Mouse (Mus musculus): ENCODE measurements around the gene Ankrd37.

Gene Ankrd37

DNA sequence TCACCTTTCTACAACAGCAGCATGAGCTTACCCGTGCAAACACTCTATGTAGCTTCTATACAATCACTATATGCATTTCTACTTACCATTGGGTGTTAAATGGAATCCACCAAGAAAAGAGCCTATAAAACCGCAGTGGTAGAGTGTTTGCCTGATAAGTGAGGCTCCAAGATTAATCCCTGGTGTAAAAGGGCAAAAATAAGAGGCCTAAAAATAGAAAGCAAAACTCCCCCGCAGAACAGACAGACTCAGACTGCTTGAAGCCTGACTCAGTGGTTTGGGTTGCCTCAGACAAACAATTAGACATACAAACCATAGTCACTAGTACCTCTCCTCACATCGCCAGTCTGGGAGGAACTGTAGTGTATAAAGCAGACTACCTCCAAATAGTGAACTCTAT lies at the start of gene Ankrd37:
TSS of gene Ankrd37 (minus strand) at position 112 of the 400 bp plus-strand sequence.
- DNase-seq (ENCODE audit: low spot score in 2 of 2), result no peak

DNA sequence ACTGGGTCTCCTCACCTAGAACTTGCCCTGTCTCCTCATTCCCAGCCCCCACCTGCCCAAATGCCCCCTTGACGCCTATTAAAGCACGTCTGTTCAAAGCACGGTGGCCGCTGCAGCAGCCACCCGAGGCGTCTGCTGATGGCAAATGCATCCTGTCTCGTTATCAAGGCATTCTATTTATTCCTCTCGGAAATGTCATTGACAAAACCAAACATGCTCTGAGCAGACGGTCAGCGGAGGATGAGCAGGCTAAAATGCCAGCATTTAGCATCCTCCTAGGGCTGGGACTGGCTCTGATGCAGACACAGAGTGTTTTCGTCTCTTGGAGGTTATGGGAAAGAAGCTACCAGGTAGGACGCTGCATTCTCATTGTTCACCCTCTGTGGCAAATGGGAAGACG lies 34.8 kb upstream of the Ankrd37 start:
- no peak for DNase-seq (ENCODE audit: low spot score in 2 of 2)

DNA sequence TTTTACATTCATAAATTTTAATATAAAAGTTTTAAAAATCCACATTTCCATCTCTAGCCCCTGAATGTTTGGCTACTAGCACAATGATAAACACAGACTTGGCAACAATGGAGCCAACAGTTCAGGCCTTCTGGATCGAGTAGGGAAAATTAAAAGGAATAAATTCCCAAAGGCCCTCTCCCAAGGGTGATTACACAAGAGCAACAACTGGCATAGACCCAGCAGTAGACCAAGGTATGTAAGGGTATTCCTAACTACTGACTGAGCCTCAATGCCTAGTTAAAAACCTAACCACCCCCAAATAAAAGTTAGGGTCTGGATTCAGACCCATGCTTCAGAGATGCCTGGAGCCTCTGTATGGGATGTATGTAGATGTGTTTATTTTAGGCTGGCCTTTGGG lies 34.2 kb upstream of the Ankrd37 start:
- no peak for DNase-seq (ENCODE audit: low spot score in 2 of 2)

DNA sequence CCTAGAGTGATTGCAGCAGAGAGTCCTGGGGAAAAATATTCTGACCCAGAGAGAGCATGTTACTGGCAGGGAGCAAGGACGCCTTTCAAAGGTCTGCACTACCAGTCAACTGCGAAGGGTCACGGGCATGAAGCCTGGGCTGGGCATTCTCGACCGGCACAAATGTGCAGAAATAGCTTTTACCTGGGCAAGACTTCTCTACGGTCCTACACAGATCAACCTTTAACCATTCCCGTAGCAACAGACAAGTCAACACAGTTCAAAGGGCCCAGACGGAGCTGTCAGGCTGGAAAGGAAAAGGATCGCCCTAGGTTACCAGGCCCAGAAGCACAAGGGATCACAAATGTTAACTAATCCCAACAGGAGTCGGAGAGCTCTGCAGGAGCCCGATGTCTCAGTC lies 30.7 kb upstream of the Ankrd37 start:
- DNase-seq (ENCODE audit: low spot score in 2 of 2), result no peak

DNA sequence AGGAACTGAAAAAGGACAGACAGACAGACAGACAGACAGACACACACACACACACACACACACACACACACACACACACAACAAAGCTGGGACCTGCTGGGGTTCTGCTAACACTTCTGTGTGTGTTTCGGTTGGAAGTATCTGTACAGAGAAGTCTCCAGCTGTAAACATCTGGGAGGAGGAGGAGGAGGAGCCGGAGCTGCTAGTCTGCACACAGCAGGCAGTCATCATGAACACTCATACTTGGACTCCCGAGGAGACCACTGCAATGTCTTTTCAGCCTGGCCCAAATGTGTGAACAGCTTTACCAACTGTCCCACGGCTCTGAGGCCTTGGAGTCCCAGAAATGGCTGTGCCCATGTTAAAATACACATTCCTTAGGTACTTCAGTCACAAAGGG lies 18.9 kb upstream of the Ankrd37 start:
- DNase-seq (ENCODE audit: low spot score in 2 of 2), result no peak

DNA sequence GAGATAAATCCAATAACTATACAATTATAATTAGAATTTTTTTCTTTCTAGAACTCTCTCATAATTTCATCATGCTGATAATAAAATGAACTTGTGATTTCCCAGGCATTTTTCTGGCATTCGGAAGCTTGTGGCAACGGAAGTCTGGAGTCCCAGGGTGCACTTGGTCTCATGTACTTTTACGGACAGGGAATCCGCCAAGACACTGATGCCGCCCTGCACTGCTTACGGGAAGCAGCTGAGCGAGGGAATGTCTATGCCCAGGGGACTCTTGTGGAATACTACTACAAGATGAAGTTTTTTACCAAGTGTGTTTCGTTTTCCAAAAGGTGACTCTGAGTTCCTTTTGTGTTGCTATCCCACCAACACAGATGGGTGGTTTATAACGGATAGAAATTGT lies 17.3 kb upstream of the Ankrd37 start:
- DNase-seq (ENCODE audit: low spot score in 2 of 2), result no peak

DNA sequence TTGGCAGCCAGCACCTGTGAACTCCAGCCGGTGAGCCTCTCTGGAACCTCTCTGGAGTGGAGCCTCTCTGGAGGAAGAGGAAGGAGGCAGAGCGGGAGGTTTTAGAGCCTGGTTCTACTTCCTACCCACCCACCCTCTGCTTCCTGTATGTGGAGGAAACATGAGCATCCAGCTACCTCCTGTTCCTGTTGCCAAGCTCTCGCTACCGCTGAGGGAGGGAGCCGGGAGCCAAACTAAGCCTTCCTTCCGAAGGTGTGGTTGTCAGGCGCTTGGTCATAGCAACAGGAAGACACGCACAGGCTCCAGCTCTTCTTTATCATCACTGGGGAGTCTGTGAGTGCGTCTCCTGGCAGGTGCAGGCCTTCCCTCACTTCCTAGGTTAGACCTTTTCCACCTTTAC lies 16.7 kb upstream of the Ankrd37 start:
- DNase-seq (ENCODE audit: low spot score in 2 of 2), result no peak

DNA sequence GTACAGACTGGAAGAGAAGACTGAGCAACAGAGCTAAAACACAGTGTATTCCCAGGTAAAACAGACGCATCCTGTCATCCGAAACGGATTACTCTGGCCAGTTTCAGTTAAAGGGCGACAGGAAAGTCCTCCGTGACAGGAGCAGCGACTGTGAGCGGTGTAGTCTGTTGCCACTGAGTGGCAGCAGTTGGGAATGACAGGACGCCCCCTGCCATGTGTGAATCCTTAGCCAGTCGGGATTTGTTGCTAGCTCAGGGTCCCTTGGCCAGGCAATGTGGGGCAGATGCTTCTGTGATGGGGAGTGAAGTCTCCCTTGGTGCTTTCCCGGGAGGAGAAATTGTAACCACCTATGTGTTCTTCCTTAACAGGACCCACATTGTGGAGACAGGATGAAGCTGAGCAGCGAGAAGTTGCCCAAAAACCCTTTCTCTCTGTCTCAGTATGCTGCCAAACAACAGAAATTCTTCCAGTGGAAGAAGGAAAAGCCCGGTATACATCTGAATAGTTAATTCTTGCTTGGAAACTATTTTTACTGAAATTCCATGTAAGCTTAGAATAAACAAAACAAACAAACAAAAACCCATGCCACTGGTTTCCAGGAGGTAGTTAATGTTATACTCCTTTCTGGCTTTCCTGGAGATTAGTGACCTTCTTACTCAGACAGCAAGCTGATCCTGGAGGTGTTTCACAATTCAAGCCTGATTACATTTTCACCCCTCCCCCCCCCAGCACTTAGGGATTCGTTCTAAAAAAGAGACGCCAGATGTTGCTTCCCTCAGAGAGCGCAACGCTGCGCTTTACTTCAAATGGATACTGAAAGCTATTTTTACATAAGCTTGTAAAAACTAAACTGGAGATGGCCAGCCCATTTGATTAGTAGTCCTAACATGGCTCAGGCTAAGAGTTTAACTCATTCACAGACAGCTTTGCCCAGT lies 5.5 kb upstream of the Ankrd37 start:
- DNase-seq (ENCODE audit: low spot score in 2 of 2), result no peak

DNA sequence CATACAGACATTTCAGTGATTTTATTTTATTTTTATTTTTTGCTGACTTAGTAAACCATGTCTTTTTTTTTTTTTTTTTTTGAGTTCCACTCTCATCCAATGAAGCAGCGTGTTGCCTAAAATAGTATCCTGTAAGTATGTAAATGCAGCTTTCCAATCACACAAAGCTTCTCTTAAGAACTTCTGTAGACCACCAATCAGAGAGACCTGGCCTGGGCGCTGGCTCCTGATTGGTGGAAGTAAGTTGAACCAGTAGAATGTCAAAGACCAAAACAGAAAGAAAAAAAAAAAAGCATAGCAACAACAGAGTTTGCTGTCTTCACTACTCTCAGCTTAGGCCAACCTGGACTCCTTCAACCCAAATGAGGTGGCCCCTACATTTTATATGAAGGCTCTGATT lies 4.8 kb upstream of the Ankrd37 start:
- DNase-seq (ENCODE audit: low spot score in 2 of 2), result no peak

DNA sequence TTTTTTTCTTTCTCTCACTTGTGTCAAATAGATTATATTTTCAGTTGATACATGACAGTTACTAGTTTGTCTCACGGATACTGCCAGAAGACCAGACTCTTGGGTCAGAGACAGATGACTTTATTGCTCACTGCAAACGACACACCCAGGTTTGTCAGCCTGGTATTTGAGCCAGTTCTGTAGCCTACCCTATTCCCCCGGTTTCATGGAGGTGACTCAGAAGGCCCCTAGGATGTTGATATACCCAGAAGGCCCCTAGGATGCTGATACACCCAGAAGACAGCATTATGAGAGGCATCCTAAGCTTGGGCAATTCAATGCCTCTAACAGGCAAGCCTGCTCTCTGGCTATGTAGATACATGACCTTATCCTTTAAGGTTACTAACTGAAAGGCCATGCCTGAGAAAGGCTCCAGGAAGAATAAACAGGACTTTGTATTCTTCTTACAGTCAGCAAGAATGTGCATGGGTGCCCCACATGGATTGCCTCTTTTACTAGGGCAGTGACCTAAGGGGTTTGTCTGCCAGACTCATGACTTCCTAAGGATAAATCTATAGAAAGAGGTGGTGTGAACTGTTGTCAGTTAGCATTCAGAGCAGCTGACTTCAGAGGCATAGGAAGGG lies 1.7 kb upstream of the Ankrd37 start:
- no peak for DNase-seq (ENCODE audit: low spot score in 2 of 2)

DNA sequence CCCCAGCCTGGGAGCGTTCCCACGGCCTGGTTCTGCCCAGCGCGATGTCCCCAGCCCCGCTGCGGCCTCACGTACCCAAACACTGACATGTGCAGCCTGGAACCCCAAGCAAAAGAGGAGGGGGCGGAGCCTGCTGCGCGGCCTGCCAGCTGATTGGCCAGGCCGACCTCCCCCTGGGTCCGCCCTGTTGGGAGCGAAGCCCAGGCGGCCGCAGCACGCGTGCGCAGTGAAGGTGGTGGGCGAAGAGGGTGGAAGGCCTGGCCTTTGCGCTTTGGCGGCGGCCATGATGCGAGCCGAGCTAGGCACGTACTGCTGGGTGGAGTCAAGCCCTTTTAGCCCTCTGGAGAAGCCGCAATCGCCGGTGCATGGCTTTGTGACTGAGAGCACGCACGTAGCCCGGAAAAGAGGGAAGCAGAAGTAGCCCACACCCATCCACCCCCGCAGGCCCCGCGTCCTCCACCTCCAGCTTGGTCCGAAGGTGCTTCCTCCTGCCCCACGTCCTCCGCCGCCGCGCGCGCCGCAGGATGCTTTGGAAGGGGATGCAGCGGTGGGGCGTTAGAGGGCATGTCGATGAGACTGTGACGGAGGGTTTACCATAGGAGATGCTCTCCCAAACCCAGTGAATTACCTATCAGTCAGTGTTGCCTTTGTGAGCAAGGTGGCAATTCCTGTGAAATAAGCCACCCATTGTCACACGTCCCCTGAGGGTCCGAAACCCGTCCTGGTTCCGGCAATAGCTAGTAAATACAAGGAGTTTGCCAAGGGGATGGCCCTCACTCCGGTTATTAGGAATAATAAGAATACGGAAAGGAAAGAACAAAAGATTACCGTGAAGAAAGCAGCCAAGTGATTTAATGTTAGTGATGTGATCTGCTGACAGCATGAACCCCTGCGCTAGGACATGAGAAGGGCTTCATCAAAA lies 5.5 kb downstream of the Ankrd37 start:
- peak; percentile 99 for DNase-seq (ENCODE audit: low spot score in 2 of 2)

DNA sequence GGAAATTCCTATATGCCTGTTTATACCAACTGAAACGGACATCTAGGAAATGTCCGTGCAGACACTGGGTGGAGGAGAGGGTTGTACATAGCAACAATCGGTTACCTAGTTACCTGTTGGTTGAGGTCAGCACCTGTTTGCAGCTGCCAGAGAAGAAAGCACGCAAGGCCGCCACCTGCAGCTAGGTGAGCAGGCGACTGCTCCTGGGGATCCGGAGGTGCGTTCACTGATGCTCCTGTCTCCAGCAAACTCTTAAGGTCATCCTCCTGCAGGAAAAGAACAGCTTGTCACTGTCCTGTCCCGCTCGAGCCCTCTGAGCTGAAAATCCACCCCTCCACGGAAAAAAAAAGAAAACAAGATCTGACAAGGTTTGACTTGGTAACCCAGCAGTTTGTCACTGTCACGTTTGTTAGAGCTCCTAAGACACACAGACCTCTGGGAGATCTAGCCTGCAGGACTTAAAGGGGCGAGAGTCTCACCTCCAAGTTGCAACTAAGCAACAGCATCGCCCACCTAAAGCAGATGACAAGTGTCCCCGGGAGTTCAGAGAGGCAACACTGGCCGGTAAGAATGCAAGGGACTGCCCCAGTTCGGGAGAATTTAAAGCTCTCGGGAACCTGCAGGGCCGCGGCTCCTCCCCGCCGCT lies 6.2 kb downstream of the Ankrd37 start, which contains the start of gene Lrp2bp:
TSS of gene Lrp2bp (plus strand) at position 166 of the 646 bp plus-strand sequence.
- DNase-seq (ENCODE audit: low spot score in 2 of 2), result no peak

DNA sequence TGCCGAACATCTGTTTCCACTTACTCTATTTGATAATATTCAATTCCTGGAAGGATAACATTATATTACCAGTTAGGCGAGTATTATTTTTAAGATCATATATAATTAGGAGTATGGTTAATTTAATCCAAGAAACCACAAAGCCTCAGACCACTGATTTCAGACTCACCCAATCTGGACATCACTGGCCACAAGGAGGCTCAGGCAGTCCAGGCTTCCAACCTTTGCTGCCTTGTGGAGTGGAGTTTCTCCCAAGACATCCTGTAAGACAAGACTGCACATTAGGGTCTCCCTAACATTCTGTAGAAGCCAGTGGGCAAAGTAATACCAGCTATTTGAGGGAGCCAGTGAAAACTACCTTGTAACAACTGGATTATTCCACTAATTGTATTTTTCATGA lies 7.3 kb downstream of the Ankrd37 start:
- DNase-seq (ENCODE audit: low spot score in 2 of 2), result no peak

DNA sequence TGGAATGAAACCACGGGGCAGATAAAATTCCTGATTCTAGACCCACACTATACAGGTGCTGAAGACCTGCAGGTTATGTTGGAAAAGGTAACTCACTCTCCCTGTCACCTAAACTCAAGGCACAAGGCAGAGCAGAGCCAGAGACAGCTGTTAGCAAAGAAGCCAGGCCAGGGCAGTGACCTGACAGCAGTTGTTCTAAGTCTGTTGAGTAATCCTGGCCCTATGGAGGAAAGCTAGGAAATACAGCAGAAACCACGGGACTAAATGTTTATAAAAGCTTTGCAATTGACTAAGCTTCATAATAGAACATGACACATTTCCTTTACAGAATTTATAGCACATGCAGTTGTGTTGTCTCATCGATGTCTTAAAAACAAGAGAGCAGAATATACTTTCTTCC lies 9.9 kb downstream of the Ankrd37 start:
- DNase-seq (ENCODE audit: low spot score in 2 of 2), result no peak

DNA sequence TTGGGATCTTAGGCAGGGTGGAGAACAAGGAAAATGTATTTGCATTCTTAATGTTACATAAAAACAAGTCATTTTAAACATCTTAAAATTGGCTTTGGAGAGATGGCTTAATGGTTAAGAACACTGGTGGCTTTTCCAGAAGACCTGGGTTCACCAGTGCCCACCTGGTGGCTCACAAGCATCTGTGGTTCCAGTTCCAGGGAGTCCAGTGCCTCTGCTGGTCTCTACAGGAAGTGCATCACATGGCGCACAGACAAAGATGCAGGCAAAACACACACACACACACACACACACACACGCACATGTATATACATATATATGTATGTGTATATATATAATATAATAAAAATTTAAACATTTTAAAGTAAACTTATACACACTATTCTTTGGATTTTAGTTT lies 11.4 kb downstream of the Ankrd37 start:
- no peak for DNase-seq (ENCODE audit: low spot score in 2 of 2)

DNA sequence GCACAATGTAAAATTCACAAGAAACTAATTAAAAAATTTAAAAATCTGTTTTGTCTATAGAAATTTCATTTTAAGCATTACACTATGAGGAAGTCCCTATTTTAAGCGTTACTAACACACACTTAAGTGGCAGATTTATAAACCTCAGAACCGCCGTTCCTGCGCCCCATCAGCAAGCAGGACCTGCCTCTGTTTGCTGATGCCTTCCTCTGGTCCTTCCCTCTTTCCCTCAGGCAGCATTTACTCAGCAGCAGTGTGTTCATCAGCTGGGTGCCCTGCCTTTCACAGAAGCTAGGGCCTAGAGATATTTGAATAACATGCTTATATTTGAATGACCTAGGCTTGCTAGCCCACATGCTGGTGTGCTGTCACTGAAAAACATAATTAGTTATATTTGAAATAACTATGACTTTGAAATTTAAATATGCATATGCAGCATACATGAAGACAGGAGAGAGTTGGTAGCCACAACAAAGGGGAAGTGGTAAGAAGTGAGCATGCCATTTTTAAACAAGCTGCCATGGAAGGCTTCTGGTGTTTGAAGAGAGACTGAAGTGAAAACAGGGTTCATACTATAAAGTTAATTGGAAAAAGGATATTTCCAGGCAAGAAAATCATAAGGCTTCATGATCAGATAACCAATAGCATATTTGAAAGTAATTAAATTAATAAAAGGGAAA lies 14.7 kb downstream of the Ankrd37 start:
- no peak for DNase-seq (ENCODE audit: low spot score in 2 of 2)

DNA sequence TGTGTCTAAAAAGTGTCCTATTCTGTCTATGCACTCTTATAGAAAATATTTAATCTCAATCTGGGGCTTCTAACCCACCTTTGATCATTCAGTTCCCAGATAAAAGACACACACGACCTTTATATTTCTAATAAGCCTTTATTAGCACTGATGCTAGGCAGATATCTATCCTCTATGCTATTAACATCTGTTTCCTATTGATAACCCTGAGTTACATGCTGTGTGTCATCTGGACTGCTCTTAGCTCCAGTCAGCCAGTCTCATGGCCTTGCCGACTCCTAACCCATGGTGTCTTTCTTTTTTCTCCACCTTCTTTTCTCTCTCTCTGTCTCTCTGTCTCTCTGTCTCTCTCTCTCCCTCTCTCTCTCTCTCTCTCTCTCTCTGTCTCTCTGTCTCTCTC lies 17.3 kb downstream of the Ankrd37 start:
- no peak for DNase-seq (ENCODE audit: low spot score in 2 of 2)

DNA sequence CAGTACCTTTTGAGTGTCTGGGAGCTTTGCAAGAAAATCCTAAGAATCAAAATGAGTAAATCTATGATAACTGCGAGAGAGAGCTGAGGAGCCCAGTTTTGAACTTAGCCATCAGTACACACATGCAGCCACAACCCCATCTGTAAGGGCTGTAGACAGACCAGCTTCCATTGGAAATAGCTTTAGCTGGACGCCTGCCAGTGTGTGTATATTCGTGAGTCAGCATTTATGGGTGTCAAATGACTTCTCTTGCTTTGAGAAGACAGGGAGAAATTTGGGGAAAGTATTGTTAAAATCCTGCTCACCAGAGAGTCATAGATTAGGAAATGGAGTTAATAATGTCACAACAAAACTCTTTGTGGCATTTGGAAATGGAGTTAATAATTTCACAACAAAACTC lies 18.8 kb downstream of the Ankrd37 start:
- DNase-seq (ENCODE audit: low spot score in 2 of 2), result no peak

DNA sequence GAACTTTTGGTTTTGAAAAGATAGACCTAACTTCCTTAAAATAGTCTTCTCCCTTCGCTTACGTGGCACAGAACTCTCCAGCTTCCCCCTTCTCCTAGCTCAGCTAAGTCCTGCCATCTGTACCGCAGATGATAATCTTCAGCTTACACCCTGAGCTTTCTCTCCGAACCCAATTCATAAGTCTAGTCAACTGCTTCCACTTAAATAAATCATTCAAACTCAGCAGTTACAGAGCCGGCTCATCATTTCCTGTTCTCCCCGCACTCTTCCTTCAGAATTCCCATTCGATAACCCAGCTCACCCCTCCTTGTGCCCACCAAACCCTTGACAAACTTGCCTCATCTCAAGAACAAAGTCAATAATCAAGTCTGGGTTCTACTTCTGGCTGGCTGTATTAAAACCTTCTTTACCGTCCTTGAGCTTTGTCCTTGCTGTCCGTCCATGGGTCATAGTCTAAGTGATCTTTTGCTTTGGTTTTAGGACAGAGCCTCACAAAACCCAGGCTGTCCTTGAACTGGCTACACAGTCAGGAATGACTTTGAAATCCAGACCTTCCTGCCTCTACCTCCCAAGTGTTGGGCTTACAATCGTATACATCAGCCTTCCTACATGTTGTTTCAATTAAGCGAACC lies 29.6 kb downstream of the Ankrd37 start:
- no peak for DNase-seq (ENCODE audit: low spot score in 2 of 2)

DNA sequence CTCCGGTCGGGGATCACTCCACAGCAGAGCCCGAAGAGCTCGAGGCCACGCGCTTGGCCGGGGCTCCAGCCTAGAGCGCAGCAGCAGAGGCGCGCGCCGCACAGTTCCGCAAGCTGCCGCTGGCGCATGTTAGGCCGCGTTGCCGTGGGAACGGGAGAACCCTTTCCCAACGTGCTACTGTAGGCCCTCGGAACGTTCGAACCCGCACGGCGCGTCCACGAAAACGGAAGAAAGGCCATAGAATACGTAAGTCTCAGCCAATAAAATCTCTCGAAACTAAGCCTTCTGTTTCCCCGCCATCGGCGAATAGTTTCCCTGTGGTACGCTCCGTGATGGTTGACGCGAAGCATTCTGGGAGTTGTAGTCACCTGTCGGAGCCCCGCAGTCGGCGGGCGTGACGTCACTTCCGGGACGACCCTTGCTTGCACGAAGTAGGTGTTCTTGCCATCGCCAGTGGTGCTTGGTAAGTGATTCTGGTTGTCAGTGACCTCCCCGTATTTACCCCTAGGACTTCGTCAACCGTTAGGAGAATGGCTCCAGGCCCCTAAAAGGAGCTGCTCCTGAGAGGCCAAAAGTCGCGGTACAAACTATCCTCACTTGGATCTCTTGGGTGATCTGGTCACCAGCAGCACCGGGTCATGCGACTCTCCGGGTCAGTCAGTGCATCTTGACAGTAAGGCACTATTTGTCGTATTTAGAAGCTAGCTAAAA lies 30.2 kb downstream of the Ankrd37 start, which contains the start of the genes 1700029J07Rik and Ufsp2:
TSS of gene 1700029J07Rik (minus strand) at position 127 of the 711 bp plus-strand sequence.
TSS of gene Ufsp2 (plus strand) at position 403 of the 711 bp plus-strand sequence.
- peak; percentile 94 to 98 for DNase-seq (ENCODE audit: low spot score in 2 of 2)
